Mouse (Mus musculus): Measurements from ENCODE around the gene Gm3676.
"Not testable (repeated sequence)": the region's sequence is repeated elsewhere in the genome, so short reads cannot be mapped to it uniquely, and the experiment has no call there.

Gm3676 gene

DNA sequence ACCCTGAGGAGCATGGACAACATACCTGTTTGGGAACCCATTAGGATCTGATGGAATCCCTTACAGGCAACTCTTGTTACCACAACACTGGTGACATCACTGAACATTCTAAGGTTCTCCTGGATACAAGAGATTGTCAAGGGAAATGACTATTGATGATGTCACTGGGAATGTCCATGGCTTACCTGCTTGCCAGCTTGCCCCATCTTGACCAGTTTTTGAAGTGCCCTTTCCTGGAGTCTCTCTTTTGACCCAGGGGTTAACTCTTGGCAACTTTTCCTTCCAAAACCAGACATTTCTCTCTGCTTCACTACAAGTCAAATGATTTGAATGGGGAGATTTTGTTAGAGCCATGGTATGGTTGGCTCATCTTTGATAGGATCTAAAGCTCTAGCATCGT lies at the start of gene Gm3676:
Gm3676 (minus strand) TSS at position 101 of the 400 bp plus-strand sequence.
- not testable (repeated sequence) for DNase-seq (ENCODE audit: low spot score)

DNA sequence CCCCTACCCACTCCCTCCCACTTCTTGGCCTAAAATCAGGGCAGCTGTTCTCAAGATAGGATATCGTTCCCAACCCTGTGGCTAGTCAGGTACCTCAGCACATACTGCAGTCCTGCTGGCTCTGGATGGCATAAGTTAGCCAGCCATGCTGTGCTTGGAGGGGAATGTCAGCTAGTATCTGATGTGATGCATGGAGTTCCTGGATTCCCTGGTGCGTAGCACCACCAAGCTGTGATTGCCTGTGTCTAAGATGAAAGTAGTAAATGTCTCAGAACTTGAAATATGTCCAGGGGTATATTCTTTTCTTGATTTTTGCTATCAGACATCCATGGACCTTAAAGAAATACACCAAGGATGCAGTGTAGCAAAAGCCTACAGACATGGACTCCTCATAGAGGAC lies 1.9 kb upstream of the Gm3676 start:
- not testable (repeated sequence) for DNase-seq (ENCODE audit: low spot score)

DNA sequence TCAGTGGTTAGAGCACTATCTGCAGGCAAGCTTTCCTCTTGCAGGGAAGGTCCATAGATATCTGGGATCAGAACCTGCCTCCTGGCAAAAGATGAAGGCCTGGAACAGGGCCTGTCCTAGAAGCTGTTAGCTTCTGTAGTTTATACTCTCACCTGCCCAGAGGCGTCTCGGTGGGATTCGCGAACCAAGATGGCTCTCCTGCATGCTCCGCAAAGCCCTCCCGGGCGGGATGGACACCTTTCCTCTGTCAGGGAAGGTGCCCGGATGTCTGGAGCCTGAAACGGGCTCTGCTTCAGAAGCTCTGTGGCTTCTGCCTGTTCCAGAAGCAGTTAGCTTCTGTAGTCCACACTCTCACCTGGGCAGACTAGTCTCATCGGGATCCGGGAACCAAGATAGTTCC lies 16.1 kb downstream of the Gm3676 start:
- DNase-seq (ENCODE audit: low spot score) = not testable (repeated sequence)

DNA sequence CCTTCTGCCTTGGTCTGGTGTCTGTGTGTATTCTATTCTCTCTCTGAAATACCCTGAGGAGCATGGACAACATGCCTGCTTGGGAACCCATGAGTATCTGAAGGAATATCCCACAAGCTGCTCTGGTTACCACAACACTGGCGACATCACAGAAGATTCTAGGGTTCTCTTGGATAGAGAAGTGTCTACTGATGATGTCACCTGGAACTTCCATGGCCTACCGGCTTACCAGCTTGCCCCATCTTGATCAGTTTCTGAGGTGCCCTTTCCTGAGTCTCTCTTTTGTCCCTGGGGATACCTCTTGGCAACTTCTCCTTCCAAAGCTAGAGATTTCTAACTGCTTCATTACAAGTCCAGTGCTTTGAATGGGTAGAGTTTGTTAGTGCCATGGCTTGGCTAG lies 21.8 kb downstream of the Gm3676 start, which contains the start of gene Gm3072:
Gm3072 (minus strand) TSS at position 101 of the 400 bp plus-strand sequence.
- DNase-seq (ENCODE audit: low spot score) = not testable (repeated sequence)

DNA sequence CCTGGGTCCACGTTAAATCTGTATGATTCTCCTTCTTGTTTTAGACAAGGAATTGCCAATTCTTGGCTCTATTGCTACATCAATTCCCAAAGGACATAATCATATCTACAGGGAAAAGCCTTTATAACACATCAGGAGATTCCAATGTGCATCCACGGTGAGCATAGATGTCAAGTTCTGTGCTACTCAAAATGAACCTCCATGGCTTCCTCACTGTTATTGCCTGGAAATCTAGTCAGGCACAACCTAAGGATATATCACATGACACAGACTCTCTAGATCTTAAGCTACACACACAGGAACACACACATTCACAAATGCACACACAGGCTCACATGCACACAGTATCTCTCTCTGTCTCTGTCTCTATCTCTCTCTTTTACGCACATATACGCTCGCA lies 23.8 kb downstream of the Gm3676 start:
- not testable (repeated sequence) for DNase-seq (ENCODE audit: low spot score)

DNA sequence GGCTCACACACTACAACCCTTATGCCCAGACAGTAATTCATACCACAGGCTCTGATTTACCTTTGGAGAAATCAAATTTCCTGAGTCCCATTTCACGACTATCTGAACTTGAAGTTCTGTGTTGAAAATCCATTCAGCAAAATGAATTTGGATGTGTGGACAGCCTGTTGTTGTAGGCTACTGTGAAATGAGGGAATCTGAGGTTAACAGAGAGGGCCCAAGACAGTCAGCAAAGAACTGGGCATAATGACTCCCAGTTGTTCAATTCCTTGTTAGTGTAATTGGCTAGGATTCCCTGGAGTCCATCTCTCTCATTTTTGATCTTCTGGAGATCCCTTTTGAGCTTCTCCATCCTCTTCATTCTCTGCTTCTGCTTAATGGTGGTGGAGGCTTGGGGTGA lies 35.6 kb downstream of the Gm3676 start:
- not testable (repeated sequence) for DNase-seq (ENCODE audit: low spot score)

DNA sequence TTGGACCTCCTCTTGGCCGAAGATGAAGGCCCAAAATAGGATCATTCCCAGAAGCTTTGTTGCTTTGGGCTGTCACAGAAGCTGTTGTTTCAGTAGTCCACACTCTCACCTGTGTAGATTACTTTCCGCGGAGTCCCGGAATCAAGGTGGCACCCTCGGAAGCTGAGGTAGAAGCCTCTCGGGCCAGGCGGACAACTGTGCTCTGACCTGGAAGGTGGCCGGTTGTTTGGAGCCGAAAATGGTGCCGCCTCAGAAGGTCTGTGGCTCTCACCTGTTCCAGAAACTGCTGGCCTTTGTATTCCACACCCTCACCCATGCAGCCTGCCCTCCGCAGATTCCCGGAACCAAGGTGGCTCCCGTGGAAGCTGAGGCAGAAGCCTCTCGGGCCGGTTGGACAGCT lies 45.4 kb downstream of the Gm3676 start:
- not testable (repeated sequence) for DNase-seq (ENCODE audit: low spot score)
